Mouse (Mus musculus) left cerebral cortex, postnatal 36 days (tissue): Measurements from ENCODE around the gene Scaper. TPM values are rescaled to one million over a fixed set of nuclear protein-coding genes. Genes with fewer than 3 reads are reported as not detected.
A peak's percentile ranks its signal among the peaks of the same experiment; 100 is the strongest.

Experiments
- DNase-seq, 2 experiments: peaks; one replicate each; pipeline ENCODE4 v3.0.0; 2021 to 2022; ENCODE audit warnings: low spot score in 2 of 2, mixed read lengths in 1 of 2
- intact Hi-C: fragments of 180-260 bp; cut with DNase I; formaldehyde crosslinking; loops from one replicate; pipeline ENCODE4 v1.15.1; 2025
- total RNA-seq, 2 experiments: library from RNA; stranded (reverse); gene quantifications; 2 replicates each; pipeline ENCODE4 v1.2.3; 2021

Scaper gene
- total RNA-seq, 2 experiments from 2014 or later, result 29.5 to 31.1 TPM

DNA sequence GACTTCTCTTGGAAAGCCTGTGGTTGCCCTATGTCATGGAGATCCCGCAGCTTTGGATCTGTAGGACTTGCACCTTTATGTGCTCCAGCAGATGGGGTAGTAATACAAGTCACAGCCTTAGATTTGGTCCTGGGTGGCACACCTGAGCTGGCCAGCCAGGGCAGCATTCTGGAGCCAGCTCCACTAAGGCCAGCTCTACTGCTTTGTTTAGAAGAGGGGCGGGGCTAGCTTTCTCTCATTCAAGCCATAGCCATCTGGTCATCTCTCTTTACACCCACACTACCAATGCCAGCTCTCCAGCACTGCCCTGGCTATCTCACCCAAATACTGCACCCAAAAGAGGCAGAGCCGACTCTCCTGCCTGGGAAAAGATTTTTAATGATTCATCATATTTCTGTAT lies 323.2 kb downstream of the Scaper start:
- intact Hi-C loops, result no loop called here
- no peak for DNase-seq

DNA sequence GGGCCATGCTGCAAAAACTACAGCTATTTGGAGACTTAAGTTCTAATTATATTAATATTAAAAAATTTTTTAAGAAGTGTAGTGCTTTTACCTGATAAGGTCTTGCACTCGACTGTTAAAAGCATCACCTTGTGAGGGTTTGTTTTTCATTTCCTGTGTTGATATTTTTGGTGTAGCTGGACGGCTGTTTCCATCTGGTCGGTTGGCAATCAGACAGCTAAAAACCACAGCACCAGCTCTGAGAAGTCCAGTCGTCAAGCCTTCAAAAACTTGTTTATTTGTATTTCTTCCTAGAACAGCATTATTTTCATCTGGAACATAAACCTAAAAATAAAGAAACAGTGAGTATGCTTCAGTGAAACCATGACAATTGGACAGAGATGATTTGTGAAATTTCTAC lies 328.2 kb downstream of the Scaper start:
- intact Hi-C loops, result no loop called here
- DNase-seq, result no peak

DNA sequence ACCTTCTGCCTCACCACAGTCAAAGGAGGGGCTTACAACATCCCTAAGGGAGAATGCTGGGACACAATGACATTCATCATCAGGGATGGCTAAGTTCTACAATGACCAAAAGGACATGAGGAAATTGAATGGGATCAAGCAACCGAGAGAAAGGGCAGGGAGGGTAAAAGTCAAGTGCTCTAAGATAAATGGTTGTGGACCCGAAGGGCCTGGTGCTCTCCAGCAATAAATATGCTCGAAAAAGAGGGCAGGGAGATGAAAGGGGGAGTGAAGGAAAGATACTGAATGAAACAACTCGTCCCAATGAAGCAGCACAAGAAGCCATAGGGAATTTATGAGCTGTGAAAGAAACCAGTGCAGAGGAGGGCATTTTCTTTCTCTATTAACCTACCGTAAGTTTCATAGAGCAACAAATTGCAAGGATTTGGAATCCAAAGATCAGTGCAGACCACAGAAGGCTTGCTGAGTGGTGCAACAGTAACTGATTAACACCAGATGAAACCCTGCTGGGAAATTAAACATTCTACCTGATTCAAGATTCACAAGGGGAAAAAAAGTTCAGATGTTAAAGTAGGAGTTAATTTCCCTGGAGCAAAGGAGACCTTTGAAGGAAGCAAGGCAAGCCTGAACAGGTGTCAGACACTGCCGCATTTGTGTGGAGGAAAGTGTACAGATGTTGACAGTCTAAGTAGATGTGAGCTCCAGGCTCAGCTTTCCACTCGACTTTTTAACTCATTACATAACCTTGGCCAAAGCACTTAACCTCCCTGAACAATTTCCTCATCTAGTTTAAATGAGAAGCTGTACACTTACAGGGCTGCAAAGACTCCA lies 329.0 kb downstream of the Scaper start:
- no peak for DNase-seq
- intact Hi-C loops, result no loop called here

DNA sequence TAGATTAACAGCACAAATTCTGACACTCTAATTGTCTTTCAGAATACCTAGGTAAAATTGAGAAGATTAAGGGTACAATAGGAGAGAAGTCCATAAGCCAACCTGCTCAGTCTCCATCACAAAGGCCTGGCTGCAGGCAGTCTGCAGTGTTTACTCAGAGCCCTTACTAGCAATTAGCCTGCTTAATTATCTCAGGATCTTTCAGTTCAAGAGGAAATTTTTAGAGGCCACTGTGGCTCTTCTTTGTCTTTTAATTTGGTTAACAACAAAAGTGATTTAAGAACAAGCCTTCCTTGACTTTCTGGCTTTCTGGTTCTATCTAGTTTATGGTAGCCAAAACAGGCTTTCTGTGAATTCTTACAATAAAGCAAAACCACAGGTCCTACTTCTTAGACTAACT lies 339.3 kb downstream of the Scaper start:
- intact Hi-C loops, result no loop called here
- no peak for DNase-seq

DNA sequence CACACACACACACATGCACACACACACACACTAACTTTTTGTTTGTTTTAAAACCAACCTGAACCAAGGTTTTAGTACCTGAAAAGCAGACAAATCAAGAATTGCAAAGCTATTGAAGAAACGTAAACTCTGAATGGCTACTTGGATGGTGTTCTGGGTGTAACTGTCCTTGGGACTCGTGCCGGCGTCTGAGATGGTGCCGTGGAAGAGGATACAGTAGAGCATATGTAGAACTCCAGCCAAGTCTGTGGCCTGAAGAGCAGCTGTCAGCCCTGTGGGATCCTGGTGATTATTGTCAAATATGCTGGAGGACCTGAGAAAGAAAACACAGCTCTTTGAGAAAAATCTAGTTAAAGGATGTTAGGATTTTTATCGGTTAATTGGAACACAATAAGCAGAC lies 351.8 kb downstream of the Scaper start:
- no peak for DNase-seq
- intact Hi-C loops, result no loop called here

DNA sequence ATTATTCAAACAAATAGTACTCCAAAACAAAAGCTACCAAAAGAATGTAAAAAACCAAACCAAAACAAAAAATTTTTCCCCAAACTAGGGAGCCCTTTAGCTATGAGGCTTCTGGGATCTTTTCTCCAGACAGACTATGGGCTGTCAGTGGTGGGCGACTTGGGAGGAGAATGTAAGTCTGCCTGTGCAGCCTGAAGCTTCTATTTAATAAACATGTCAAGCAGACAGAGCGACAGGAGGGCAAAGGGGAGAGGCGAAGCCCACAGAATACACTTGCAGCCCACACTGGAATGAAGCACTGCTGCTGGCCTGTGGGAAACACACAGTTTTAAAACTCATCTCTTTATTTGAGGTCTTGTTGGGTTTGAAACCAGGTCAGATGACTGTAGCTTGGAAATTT lies 356.5 kb downstream of the Scaper start:
- intact Hi-C loops, result no loop called here
- DNase-seq, result no peak

DNA sequence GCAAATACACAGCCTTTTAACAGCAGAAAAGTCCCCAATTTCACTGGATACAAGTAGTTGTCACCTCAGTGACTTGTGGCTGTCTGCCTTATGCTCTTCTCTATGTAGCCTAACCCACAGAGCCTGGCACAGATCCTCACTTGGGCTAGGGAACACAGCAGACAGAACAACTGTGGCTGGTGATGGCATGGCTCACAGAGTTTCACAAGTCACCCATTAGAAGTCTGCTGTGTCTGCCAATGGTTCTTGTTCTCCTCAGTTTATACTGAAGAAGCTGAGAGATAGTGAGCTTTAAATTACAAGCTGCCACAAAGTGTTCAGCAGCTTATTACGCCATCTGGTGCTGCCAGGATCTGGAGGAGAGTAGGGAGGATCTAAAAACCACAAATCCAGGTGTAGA lies 361.3 kb downstream of the Scaper start:
- DNase-seq, result no peak
- intact Hi-C loops, result no loop called here

DNA sequence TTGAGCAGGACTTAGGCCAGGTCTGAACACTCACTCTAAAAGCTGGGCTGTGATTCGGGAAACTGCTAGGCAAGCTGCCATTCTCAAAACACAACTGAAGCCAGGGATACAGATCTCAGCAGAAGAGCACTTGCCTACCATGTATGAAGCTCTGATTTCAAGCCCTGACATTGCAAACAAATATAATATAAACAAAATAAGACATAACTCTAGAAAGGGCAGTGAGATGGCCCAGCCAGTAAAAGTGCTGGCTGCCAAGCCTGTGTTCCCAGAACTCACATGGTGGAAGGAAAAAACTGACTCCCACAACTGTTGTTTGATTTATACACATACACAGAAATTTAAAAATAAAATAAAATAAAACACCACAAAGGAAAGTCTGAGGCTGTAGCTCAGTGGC lies 366.8 kb downstream of the Scaper start:
- intact Hi-C loops, result no loop called here
- no peak for DNase-seq

DNA sequence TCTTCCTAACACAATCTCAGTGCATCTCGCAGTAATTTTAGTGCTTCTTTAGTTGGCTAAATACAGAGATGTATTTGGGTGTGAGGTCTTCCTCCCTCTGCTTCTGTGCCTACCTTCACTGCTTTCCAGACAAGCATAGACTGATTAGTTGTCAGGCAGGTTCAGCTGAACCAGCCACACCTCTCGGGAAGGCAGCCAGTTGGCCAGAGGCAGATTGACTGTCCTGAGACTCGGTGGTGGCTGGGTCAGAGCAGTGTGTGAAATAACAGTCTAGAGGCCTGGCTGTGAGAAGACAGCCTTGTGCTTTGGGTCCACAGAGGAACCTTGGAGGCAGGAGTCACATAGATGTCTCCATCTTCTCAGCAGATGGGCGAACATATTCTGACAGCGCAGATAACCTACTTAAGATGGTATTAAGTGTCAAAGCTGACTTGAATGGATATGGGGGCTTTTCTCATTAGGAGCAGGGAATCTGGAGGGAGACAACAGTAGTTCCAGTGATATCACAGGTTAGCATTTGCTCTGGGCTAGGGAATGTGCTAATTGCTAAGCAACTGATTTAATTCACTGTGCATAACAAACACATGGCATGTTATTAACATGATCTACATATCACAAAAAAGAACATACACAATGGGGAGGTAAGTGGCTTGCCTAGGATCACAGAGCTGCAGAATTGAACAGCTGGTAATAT lies 369.3 kb downstream of the Scaper start:
- no peak for DNase-seq
- intact Hi-C loops, result no loop called here

DNA sequence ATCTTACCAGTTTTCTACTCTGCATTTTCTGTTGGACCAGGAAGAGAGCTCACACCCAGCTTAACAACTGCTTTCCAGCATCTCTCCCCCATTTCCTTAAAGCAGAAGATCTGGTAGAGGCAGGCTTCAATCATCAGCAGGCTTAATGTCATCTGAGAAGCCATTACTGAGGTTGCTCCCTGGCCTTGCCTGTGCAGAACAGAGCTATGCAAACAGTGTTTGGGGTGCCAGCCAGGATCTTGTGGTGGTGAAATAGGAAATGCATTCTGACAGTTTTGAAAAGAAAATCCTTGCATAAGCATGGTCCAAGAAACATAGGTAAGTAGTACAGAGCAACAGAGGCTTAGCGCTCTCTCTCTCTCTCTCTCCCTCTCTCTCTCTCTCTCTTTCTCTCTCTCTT lies 377.0 kb downstream of the Scaper start:
- DNase-seq, result no peak
- intact Hi-C loops, result no loop called here

DNA sequence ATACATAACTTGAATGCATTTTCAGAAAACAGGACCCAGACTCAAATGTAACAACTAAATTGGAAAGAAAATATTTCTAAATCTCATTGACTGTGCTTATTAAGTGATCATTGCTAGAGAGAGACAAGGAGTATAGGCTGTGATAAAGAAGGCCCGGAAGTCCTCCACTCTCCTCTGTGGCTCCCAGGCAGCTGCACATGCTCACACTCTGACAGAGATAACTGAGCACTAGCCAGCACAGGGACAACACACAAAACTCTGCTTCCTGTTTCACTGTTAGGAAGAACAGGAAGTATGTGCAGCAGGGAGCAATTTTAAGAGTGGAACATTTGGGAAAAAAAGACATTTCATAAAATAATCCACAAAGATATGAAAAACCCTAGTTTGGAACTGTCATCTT lies 382.9 kb downstream of the Scaper start:
- DNase-seq, result no peak
- intact Hi-C loops, result no loop called here

DNA sequence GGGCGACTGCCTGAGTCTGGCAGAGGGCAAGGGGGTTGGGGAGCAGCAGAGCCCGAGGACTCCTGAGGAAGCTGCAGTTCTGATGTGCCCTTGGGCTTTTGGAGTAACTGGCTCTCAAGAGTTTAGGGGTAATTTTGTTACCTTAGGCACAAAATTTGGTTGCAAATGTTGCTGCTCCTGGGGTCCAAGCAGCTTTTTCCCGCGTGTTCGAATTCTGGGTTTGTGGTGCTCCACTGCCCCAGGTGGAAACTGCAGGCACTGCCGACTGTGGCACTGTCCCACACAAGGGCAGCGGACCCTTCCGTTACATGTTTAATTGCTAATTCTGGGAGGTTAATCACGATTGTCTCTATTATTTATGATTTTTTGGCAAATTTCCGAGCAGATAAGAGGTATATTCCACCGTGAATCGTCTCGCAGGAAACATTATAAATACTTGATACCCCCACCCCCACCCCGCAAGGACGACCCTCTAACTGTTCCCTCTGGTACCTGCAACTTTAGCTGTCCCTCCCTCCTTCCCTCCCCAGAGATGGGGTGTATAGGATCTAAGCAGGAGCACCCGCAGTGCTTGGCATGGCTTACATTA lies 388.5 kb downstream of the Scaper start:
- intact Hi-C loops, result no loop called here
- DNase-seq, result no peak

DNA sequence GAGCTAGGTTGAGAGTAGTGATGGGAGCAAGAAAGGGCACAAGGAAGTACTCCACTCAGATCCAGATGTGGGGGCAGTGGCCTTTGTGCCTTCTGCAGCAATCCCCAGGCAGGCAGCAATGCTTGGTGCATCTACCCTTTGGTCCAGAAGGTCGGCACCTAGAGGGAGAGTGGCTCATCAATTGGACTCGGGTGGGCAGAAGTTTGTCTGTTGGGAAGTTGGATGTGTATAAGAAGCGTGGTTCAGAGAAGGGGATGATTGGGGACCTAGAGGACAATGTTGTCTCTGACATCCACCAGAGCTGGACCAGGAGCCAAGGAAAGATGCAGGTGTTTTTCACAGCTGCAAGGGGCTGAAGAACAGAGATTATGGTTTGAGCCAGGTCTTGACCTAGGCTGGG lies 389.0 kb downstream of the Scaper start:
- intact Hi-C loops, result no loop called here
- DNase-seq, result no peak

DNA sequence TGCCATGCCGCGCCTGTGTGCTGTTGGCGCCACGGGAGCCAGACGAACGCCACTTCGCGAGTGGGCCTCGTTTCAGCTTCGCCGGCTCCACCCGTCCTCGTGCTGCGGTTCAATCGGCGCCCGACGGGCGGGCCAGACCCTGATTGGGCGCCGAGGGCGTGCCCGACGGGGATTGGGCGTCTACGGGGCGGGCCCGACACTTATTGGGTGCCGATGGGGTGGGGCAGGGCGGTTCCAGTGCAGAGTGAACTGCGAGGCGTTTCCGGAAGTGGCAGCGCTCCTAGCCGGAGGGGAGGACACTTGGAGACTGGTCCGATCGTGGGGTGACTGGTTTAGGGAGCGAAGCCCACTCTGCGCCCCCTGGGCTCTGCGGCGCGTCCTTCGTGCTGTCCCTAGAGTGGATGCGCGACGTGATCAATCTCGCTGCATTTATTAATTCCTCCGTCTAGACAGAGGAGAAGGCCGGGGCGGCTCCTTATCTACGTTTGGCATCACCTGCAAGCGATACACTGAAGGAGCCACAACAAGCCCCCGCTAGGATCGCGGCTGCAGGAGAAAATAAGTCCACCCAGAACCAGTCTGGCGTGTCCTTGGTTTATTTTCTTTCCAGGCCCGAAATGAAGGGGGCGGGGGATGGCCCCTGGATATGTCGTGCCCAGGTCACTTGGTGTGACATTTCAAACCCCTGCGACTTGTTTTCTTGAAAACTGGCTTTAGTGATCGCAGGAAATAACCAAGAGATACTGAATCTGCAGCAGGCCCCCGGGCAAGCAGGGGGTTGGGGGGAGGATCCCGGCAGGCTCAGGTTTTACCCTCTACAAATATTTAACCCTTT lies 391.5 kb downstream of the Scaper start:
- peak in 1 of 2 experiments; percentile 5 for DNase-seq
- intact Hi-C loops, result no loop called here

DNA sequence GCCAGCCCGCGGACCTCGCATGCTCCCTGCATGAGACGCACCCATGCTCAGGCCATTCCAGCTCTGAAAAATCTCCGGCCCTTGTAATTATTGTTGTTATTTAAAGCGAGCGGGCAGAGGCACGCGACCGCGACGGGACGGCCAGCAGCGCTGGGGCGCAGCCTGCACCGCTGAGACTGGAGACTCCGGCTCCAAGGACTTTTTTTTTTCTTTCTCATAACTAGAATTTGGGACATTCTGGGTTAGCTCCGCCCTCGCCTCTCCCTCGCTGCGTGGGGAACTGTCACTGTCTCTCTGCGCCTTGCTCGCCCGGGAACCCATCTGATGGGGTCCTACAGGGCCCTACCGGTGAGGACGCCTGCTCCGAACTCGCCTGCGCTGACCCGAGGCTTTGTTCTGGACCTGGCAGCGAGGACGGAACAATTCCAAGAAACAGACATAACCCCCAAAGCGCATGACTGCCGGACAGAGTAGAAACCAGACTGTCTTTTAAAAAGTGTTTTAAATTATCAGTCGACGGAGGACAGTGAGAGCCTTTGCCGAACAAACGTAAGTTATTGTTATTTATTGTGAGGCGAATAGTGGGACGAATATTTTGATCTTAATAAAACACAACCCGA lies 392.3 kb downstream of the Scaper start:
- intact Hi-C loops, result no loop called here
- DNase-seq, result peak in 1 of 2 experiments; percentile 5

DNA sequence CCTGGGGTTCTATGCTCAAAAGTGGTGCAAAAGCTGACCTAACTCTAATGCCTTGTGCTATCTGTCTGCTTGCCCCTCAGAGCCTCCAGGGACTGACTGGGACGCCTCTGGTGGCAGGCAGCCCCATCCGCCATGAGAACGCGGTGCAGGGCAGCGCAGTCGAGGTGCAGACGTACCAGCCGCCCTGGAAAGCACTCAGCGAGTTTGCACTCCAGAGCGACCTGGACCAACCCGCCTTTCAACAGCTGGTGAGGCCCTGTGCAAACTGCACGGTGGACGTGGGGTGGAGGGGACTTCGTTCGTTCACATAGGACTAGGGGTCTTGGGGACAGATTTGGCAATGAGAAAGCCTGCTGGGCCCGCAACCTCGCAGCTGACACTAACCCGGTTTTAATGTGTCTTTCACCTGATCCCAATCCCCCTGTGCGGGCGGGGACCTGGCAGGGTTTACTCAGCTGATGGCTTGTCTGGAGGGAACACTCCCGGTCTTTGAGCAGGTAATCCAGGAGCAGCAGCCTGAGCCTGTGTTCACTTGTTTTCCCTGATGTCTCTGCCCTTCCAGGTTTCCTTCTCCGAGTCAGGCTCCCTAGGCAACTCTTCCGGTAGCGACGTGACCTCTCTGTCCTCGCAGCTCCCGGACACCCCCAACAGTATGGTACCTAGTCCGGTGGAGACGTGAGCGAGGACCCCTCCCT lies 392.9 kb downstream of the Scaper start:
- peak; percentile 26 to 39 for DNase-seq
- intact Hi-C loops, result no loop called here

DNA sequence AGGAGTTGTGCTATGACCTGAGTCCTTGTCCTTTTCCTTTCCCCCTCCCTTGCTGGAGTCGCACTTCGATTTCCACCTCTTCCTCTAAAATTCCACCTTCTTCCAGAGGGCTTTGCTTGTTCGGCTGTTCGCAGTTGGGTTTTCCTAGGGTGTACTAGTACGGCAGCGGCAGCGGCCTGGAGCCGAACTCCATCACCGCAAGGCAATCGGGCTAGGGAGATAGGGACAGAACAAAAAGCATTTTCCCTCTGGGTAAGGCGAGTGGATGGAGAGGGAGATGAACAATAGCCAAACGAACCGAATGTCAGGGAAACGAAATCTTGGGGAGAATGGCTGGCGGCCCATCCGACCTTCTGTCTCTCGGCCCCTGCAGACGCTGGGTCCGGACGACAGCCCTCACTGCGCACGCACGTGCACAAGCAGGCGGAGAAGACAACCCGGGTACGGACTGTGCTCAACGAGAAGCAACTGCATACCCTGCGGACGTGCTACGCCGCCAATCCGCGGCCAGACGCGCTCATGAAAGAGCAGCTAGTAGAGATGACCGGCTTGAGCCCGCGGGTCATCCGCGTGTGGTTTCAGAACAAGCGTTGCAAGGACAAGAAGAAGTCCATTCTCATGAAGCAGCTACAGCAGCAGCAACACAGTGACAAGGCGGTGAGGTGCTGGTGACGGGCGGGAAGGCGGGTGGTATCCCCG lies 394.1 kb downstream of the Scaper start:
- intact Hi-C loops, result loop anchor here (2.0 kb wide), 1 partner anchor 31 kb away; the partner anchor contains the start of gene Etfa

DNA sequence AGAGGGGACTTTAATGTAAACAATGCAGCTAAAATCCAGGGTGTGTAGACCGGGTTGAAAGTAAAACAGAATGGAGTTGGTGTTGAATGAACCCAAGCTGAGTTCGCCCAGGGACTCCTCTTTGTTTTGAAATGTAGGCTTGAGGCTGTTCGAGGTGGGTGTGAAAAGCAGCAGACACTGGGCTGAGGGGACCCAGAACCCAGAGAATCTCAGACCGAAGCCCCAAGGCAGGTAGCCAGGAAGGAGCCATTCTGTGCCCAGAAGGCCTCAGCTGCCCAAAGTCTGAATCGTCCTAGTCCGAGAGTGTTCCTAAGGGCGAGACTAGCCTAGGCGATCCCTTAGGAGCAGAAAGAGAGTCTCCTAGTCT lies 394.6 kb downstream of the Scaper start:
- intact Hi-C loops, result loop anchor here (2.0 kb wide), 1 partner anchor 31 kb away; the partner anchor contains the start of gene Etfa
- DNase-seq, result peak in 1 of 2 experiments; percentile 8

More for the DNA sequence above, 394.1 kb downstream of the Scaper start:
- peak; percentile 56 to 57 for DNase-seq
